Mouse (Mus musculus): ENCODE results near the gene Tirap. TPM values are rescaled to one million over a fixed set of nuclear protein-coding genes. Genes with fewer than 3 reads are reported as not detected.

Gene Tirap
- 13.1 and 19.6 TPM in 2 replicates for polyA plus RNA-seq (2012; rRNA removed; ENCODE audit: low replicate concordance)

GRCm38 (mm10) chr9:35199772-35200471, at the start of gene Tirap, which contains the start of gene Srpr:
Gene Tirap (minus strand): TSS chr9:35200291.
Gene Srpr (plus strand): TSS chr9:35200175.

GRCm38 (mm10) chr9:35210542-35211474, 10.7 kb upstream of the Tirap start, which contains the start of gene Foxred1:
Gene Foxred1 (minus strand): TSS chr9:35211055.

DNA sequence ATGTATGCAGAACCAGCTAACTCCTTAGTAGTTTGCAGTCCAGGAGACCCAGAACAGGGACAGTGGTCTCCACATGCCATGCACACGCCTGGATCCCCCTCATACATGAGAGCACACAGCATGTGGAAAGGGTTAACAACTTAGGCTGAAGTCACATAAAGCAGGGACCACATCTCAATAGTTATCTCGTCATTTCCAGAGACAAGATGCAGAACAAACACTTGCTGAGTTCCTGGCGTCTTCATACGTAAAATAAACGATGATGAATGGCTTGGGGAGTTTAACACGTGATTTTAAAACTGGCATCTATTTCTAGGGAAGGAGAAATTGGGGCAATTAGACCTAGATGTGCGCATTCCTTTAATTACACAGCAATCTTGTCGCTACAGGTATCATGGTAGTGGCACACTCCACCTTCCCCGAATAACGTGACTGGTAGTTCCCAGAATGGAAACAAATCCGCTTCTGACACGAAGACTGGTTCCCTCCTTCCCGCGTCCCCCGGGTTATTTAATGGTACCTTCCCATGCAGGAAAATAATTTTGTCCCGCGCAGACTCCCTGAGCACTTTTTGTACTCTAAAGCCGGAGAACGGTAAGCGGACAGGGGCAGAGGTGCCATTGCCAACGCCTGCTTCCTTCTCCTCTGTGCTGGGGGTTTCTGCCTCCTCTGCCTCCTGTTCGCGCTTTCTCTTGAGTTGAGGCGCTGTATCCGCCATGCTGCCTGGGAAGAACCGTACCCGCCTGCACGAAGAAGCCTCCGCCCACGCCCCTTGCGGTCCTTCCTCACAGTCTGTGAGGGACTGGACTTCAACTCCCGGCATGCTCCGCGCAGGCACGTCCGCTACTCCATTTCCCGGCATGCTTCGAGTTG, 24.6 kb downstream of the Tirap start, which contains the start of gene Dcps:
Gene Dcps, minus strand, starts transcription at position 811 of the 873 bp plus-strand sequence.

Other genes starting within 250 kb of the Tirap start
- 9.3 and 17.3 TPM in 2 replicates for gene St3gal4, start 81.0 kb downstream of the Tirap start, polyA plus RNA-seq (2012; rRNA removed; ENCODE audit: low replicate concordance)
- 26.2 and 36.2 TPM in 2 replicates for gene Dcps, start 24.2 kb downstream of the Tirap start, polyA plus RNA-seq (2012; rRNA removed; ENCODE audit: low replicate concordance)
- 79.9 and 98.8 TPM in 2 replicates for gene Srpr, start 116 bp downstream of the Tirap start, polyA plus RNA-seq (2012; rRNA removed; ENCODE audit: low replicate concordance)
- gene Foxred1, start 10.8 kb upstream of the Tirap start, polyA plus RNA-seq (2012; rRNA removed; ENCODE audit: low replicate concordance) = 41.3 and 54.6 TPM in 2 replicates
- gene Fam118b, start 67.5 kb upstream of the Tirap start, polyA plus RNA-seq (2012; rRNA removed; ENCODE audit: low replicate concordance) = 11.4 and 20.0 TPM in 2 replicates
- 10.8 and 17.2 TPM in 2 replicates for gene Rpusd4, start 67.6 kb upstream of the Tirap start, polyA plus RNA-seq (2012; rRNA removed; ENCODE audit: low replicate concordance)
- gene Cdon, start 220.8 kb upstream of the Tirap start, polyA plus RNA-seq (2012; rRNA removed; ENCODE audit: low replicate concordance) = 12.7 and 25.7 TPM in 2 replicates